Mouse (Mus musculus): Measurements from ENCODE around the gene Il2rb.
A peak's percentile ranks its signal among the peaks of the same experiment; 100 is the strongest.

The Il2rb gene

DNA sequence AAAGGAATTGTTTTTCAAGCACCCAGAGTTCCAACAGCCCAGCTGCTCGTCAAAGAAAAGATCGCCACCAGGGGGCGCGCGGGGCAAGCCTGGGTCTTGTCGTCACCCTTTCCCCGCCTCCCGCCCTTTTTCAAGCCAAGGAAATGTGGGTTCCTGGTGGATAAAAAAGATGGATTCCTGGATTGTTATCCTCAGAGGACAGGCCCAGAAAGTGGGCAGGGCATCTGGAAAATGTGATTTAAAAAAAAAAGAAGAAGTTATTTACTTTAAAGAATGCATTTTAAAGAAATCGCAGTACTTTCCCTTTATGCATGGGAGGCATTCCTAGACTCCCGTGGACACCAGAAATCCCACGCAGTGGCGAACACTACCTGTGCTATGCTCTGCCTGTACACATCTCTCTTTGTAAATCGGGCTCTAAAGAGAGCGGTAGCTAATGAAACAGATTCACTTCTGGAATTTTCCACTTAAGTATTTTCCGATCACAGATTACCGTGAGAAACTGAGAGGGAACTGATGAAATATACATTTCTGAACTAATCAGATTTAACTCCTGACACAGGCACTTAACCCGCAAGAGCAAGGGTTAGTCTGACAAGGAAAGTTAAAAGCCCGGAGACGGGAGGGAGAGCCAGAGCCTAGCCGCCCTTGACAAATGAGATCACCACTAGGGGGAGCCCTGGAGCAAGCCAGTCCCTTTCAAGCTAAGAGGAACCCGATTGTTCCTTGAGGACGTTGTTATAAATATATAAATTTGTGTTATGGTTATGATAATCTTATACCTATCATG, 47.1 kb downstream of the Il2rb start:
- DNase-seq (ENCODE audit: low spot score in 2 of 2) = peak; percentile 98 to 99

DNA sequence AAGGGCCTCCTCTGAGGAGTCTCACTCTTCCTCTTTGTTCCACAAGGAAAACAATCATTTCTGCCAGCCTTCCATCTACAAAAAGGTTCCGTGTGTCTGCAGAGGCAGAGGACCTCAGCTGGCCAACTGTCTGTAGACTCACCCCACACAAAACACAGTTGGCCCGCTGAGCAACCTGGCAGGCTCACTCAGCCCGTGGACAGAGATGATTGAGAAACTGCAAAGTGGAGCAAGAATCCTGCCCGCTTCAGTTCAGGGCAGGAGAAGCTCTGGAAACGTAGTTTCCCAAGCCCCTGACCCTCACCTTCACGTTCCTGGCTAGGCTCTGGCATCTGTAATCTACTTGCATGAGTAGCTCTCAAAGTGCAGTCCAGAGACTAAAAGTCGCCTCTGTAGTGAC, 48.0 kb downstream of the Il2rb start:
- DNase-seq (ENCODE audit: low spot score in 2 of 2) = no peak

DNA sequence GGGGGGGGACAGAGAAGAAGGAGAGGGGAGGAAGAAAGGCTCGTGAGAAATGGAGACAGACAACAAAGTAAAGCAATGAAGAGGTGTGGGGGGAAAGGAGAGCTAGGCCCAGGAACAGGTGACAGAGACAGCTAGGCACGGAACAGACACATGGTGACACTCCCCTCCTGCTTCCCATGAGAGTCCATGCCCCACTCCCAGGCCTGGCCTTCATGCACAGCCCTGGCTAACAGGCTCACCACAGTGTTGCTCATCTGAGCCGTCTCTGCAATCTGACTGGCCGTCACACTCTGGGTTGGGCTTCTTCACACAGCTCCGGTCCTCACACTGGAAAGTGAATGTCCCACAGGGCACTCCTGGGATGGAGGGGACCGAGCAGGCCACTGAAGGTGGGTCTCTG, 51.2 kb downstream of the Il2rb start:
- no peak for DNase-seq (ENCODE audit: low spot score in 2 of 2)

DNA sequence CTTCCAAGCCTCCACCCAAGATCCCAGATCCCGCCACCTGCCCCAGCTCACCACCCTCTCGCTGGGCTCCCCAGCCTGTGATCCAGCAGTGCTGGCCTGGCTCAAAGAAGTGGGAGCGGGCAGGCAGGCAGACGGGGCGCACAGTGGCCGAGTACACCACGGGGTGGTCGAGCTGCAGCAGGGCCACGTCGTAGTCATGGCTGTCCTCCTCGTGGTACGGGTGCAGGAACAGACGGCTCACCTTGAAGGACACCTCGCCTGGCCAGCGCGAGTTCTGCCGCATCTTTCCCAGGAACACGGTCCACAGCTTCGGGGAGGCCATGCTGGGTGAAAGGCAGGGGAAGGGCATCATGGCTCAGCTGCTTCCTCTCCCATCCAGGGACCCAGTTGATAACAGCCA, 52.8 kb downstream of the Il2rb start:
- no peak for DNase-seq (ENCODE audit: low spot score in 2 of 2)

DNA sequence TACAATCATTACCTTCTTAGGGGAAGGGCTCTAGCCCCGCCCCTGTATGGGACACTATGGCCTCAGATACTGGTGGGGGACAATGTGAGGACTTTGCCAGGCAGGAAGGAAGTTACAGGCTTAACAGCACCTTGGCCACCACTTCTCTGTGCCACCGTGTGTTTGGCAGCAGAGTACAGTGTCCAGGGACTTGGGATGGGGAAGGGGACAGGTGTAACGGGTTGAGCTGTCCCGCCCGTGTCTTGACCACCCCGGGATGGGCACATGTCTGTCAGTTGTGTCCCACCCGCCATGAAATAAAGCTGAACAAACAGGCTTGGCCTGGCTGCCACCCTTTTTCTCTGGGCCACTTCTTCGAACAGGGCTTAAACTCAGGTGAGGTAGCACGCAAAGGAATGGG, 56.1 kb downstream of the Il2rb start:
- DNase-seq (ENCODE audit: low spot score in 2 of 2) = no peak

- no peak for DNase-seq (ENCODE audit: low spot score in 2 of 2)
These were observed 56.6 kb downstream of the Il2rb start for GRCm38 (mm10) chr15:78438505-78438904.

GRCm38 (mm10) chr15:78438018-78438394, 57.1 kb downstream of the Il2rb start:
- DNase-seq (ENCODE audit: low spot score in 2 of 2) = no peak

DNA sequence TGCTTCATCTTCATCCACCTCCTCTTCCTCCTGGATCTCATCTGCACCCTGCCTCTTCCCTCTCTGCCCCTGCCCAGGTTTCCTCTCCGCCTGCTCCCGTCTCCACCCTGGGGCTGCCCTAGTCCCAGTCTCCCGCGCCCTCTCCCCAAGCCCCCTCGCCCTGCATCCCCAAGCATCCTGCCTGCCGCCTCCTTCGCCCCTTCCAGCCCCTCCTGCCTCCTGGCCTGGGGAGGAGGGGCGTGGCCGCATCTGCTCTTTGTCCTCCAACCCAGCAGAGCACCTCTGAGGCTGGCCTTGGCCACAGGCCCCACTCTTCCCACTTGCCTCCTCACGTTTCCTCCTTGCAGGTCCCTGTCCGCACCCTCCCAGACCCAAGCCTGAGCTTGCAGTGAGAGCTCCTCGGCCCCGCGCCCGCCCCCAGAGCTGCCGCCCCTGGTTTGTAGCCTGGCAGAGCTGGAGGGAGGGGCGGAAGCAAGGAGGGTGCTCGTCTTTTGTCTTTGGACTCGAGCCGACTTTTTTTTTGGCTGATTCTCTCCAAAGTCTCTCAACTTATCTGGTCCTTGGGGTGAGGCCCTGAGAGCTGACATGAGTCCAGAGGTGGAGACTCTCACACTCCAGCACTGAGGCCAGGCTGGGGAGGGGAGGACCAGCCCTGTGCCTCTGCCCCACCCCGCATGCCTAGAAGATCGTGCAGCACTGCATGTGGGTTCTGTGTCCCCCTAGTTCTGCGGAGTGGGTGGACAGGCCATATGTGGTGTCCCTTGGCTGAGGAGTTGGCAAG, 57.6 kb downstream of the Il2rb start:
- no peak for DNase-seq (ENCODE audit: low spot score in 2 of 2)

DNA sequence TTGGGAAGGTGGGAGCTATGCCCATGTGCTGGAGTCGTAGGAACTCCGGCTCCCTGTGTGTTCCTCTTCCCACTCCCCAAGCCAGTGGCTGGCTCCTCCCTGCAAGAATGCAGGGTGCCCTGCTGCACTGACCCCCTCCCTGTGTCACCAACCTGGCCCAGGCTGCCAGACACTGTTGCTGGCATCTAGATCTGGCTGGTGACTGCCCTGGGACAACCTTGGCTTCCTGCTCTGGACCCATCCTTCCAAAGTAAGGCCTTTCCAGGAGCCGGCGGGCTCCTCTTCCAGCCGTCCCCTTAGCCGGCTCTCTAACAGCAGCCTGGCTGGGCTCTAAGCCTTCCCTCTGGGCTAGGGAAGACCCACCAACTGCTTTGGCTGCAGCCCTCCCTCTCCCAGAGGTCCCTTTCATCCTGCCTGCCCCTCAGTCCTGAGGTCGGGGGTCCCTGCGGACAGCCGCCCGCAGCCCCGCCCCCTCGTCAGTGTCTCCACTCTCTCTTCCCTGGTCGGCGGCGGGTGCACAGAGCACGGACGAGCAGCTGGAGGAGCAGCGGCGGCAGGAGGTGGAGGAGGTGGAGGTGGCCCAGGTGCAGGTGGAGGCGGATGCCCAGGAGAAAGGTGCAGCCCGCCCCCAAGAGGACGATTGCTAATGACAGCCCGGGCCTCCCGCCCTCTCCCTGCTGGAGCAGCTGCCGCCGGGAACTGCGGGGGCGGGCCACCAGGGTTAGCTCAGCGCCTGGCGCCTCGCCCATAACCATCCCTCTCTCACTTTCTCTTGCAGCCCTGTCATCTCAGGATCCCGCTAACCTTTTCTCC, 58.5 kb downstream of the Il2rb start:
- DNase-seq (ENCODE audit: low spot score in 2 of 2) = peak in 1 of 2 experiments; percentile 80

- no peak for DNase-seq (ENCODE audit: low spot score in 2 of 2)
These were observed 59.4 kb downstream of the Il2rb start for GRCm38 (mm10) chr15:78435681-78436080.

GRCm38 (mm10) chr15:78434896-78435520, 60.1 kb downstream of the Il2rb start:
- peak in 1 of 2 experiments; percentile 68 for DNase-seq (ENCODE audit: low spot score in 2 of 2)

- no peak for DNase-seq (ENCODE audit: low spot score in 2 of 2)
These were observed 63.4 kb downstream of the Il2rb start for GRCm38 (mm10) chr15:78431541-78432121.

DNA sequence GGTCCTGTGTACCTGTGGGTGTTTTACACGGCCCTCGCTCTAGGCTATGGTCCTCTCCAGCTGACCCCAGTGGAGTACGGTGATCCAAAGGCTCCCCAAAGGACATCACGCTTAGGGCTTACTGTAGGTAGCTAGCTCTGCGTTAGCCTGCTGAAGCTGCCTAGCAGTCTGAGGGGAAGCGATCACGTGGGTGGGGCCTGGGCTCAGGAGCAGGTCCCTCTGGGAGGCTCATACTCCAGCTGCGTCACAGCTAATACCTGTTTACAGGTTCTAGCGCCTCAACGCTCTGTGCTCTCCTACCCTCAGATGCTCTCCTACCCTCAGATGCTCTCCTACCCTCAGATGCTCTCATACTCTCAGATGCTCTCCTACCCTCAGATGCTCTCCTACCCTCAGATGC, 64.2 kb downstream of the Il2rb start:
- no peak for DNase-seq (ENCODE audit: low spot score in 2 of 2)

DNA sequence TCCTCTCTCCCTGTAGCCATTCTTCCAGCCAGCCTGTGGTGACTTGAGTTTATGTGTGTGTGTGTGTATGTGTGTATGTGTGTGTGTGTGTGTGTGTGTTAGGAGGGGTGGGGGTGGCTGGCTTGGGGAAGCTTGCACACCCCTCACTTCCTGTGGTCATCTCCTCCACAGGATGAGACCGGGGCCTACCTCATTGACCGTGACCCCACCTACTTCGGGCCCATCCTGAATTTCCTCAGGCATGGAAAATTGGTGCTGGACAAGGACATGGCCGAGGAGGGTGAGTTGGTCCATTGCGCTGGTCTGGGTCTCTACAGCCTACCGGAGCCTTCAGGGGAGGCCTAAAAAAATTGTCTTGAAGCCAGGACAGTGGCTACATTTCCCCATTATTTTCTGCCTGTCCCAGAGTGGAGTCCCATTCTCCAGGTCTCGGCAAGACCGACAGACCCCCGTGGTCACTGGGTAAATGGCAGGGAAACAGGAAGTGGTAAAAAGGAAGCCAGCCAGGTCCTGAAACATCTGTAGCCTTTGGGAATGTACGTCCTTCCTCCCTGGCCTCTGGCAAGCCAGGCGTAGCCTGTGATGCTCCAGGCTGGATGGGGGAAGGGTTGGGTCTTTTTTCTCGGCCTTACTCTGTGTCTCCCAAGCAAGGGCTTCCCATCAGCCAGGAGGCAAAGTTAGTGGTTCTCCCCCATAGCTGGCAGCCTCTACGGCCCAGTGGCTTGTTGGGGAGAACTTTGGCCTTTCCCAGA, 65.0 kb downstream of the Il2rb start:
- DNase-seq (ENCODE audit: low spot score in 2 of 2) = no peak
